12 mouse cellular contexts compared by ENCODE assay signal in the genomic region with DNA sequence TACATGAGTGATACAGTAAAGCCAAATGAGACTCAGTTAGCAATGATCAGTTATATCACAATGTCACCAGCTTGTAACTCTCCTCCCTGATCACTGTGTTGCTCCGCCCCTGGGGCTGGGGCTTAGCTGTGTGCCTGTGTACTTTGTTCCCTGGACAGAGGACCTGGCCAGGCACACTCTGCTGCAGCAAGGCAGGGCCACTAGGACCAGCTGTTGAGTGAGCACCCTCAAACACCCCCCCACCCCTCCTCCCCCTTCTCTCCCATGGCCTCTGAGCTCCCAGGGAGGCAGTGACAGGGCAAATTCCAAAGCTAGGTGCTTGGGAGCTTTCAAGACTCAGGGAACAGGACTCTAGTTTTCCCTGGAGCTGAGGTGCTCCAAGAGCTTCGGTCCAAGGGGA.
DNase-seq lines count a peak whose midpoint lies in the region; ATAC-seq and TF ChIP-seq lines count a peak whose summit lies in the region.
"Had no signal": no experiment of that assay in that cellular context is flagged by ENCODE, and none has a peak within 500 bp of the region (broad histone marks: within the 10 kb centered on the region; RNA-seq: fewer than 3 reads in every experiment).

No protein-coding gene starts in this region.

- peak; percentile 34; the same call in 1 of the 2 replicates for ATAC-seq in heart, postnatal 0 days (ENCODE audit: insufficient read depth, low read depth)
- no peak for ATAC-seq in embryonic facial prominence, embryonic 15.5 days (ENCODE audit: insufficient number of reproducible peaks, low FRiP score, low TSS enrichment, low read depth)

- H3K27ac ChIP-seq in heart, postnatal 0 days (ENCODE audit: low read depth): peak overlapping the region; percentile 97
- H3K27ac ChIP-seq in embryonic facial prominence, embryonic 15.5 days (replicated peaks): peak overlapping the region; percentile 88
- peak overlapping the region; percentile 87 for H3K27ac ChIP-seq in small intestine, adult 2 months (ENCODE audit: insufficient read depth, low read depth, low read length)
- no peak overlapping the region for H3K27ac ChIP-seq in thymus, adult 2 months (ENCODE audit: control insufficient read depth, insufficient read depth, low read length)
- H3K27ac ChIP-seq: hindbrain, embryonic 15.5 days; neural tube, embryonic 12.5 days had no signal

- H3K9me3 ChIP-seq in heart, postnatal 0 days (replicated peaks; ENCODE audit: control insufficient read depth, low read length): no peaks in the 10 kb centered on the region
- no peaks in the 10 kb centered on the region for H3K9me3 ChIP-seq in embryonic facial prominence, embryonic 15.5 days (replicated peaks)
- H3K9me3 ChIP-seq: hindbrain, embryonic 15.5 days had no signal

- DNase-seq in heart, postnatal 0 days (ENCODE audit: low spot score): no peak
- DNase-seq in heart, adult 18-20 months: no peak
- peak; percentile 69 for DNase-seq in large intestine, adult 2 months (ENCODE audit: low read depth, low spot score)
- no peak for DNase-seq in thymus, adult 18-20 months
- DNase-seq in left cerebral cortex, adult 9 months (ENCODE audit: low spot score in 2 of 2): no peak
- DNase-seq in thymus, adult 2 months: no peak
- DNase-seq: adrenal gland, adult 8-10 months; cerebellum, postnatal 14 days had no signal

- no peak overlapping the region for H3K9ac ChIP-seq in heart, postnatal 0 days (replicated peaks; ENCODE audit: low read depth, low read length)
- no peak overlapping the region for H3K9ac ChIP-seq in embryonic facial prominence, embryonic 15.5 days
- H3K9ac ChIP-seq: hindbrain, embryonic 15.5 days; neural tube, embryonic 12.5 days had no signal

- no peaks in the 10 kb centered on the region for H3K27me3 ChIP-seq in heart, postnatal 0 days (ENCODE audit: control insufficient read depth, insufficient read depth, low read length)
- no peaks in the 10 kb centered on the region for H3K27me3 ChIP-seq in embryonic facial prominence, embryonic 15.5 days
- no peaks in the 10 kb centered on the region for H3K27me3 ChIP-seq in small intestine, adult 2 months (ENCODE audit: control insufficient read depth, insufficient read depth, low read length)
- no peaks in the 10 kb centered on the region for H3K27me3 ChIP-seq in thymus, adult 2 months (ENCODE audit: control insufficient read depth, insufficient read depth, low read length)
- H3K27me3 ChIP-seq: hindbrain, embryonic 15.5 days; neural tube, embryonic 12.5 days had no signal

- H3K4me1 ChIP-seq in heart, postnatal 0 days (ENCODE audit: control insufficient read depth, insufficient read depth): peaks cover 26% of the 10 kb centered on the region
- H3K4me1 ChIP-seq in embryonic facial prominence, embryonic 15.5 days: peaks cover 41% of the 10 kb centered on the region
- peaks cover 33% of the 10 kb centered on the region for H3K4me1 ChIP-seq in small intestine, adult 2 months (ENCODE audit: control insufficient read depth, insufficient read depth, insufficient read length, low read length)
- H3K4me1 ChIP-seq in thymus, adult 2 months (replicated peaks; ENCODE audit: control insufficient read depth, insufficient read depth, low read length): peaks cover 7% of the 10 kb centered on the region; the same call in 1 of the 2 replicates

- no peak overlapping the region for H3K4me3 ChIP-seq in heart, postnatal 0 days (ENCODE audit: low read depth, low read length)
- H3K4me3 ChIP-seq in embryonic facial prominence, embryonic 15.5 days (replicated peaks): no peak overlapping the region
- H3K4me3 ChIP-seq in small intestine, adult 2 months (ENCODE audit: low read depth, low read length): no peak overlapping the region
- H3K4me3 ChIP-seq in thymus, adult 2 months (ENCODE audit: control insufficient read depth, insufficient read depth, low read length): no peak overlapping the region
- H3K4me3 ChIP-seq: hindbrain, embryonic 15.5 days; neural tube, embryonic 12.5 days had no signal

- WGBS in heart, postnatal 0 days: 69% methylated on average over 2 of the region's 2 CpGs
- WGBS in embryonic facial prominence, embryonic 15.5 days: 65% methylated on average over 2 of the region's 2 CpGs
- WGBS in large intestine, adult 2 months: 36% methylated on average over 2 of the region's 2 CpGs
- WGBS in small intestine, adult 2 months: 32% methylated on average over 2 of the region's 2 CpGs
- 100% methylated on average over 2 of the region's 2 CpGs for WGBS in thymus, adult 2 months

- no peak for TF ChIP-seq EP300 in heart, postnatal 0 days (IDR thresholded peaks at IDR 0.05; ENCODE audit: low read depth)

- no peak overlapping the region for H3K4me2 ChIP-seq in heart, postnatal 0 days (ENCODE audit: low read depth, low read length)
- no peak overlapping the region for H3K4me2 ChIP-seq in embryonic facial prominence, embryonic 15.5 days (replicated peaks)
- H3K4me2 ChIP-seq: hindbrain, embryonic 15.5 days; neural tube, embryonic 12.5 days had no signal

- no peak for TF ChIP-seq CTCF in heart, postnatal 0 days (IDR thresholded peaks at IDR 0.05; ENCODE audit: low read depth)
- TF ChIP-seq CTCF in small intestine, adult 2 months (IDR thresholded peaks at IDR 0.05; ENCODE audit: extremely low read depth, insufficient read length, insufficient replicate concordance, low read depth, low read length): no peak
- TF ChIP-seq CTCF in thymus, adult 2 months (IDR thresholded peaks at IDR 0.05; ENCODE audit: borderline replicate concordance, control insufficient read depth, extremely low read depth, insufficient read depth, low read length, poor library complexity): no peak

- H3K36me3 ChIP-seq in heart, postnatal 0 days (replicated peaks; ENCODE audit: control insufficient read depth, insufficient read depth, low read length): no peaks in the 10 kb centered on the region
- no peaks in the 10 kb centered on the region for H3K36me3 ChIP-seq in embryonic facial prominence, embryonic 15.5 days
- no peaks in the 10 kb centered on the region for H3K36me3 ChIP-seq in small intestine, adult 2 months (ENCODE audit: control insufficient read depth, insufficient read depth, low read length)
- H3K36me3 ChIP-seq in thymus, adult 2 months (ENCODE audit: control insufficient read depth, insufficient read depth, low read length): no peaks in the 10 kb centered on the region
- H3K36me3 ChIP-seq: hindbrain, embryonic 15.5 days; neural tube, embryonic 12.5 days had no signal

- no peak for TF ChIP-seq POLR2A in small intestine, adult 2 months (IDR thresholded peaks at IDR 0.05; ENCODE audit: low read depth, low read length)
- no peak for TF ChIP-seq POLR2A in thymus, adult 2 months (IDR thresholded peaks at IDR 0.05; ENCODE audit: control insufficient read depth, extremely low read depth, insufficient read depth, low read length, poor library complexity)
